Mouse (Mus musculus): ENCODE results near the gene Spin1. TPM values are rescaled to one million over a fixed set of nuclear protein-coding genes. Genes with fewer than 3 reads are reported as not detected.

Spin1 gene
- polyA plus RNA-seq, 1 experiment from 2014 or later: 103 TPM

GRCm38 (mm10) chr13:51089058-51089457 is 11.6 kb upstream of the Spin1 start:
- H3K4me3 ChIP-seq (ENCODE audit: low read depth, low read length): no peak overlapping the region
- no peak for DNase-seq (ENCODE audit: low spot score, missing footprints)
- ATAC-seq (ENCODE audit: low FRiP score): no peak
- no peak overlapping the region for H3K9ac ChIP-seq (ENCODE audit: low read length)
- no peaks in the 10 kb centered on the region for H3K9me3 ChIP-seq (ENCODE audit: control insufficient read depth, low read length)
- no peak overlapping the region for H3K4me2 ChIP-seq
- H3K4me1 ChIP-seq (ENCODE audit: control insufficient read depth, insufficient read depth, low read length): no peaks in the 10 kb centered on the region
- H3K27me3 ChIP-seq (ENCODE audit: control insufficient read depth, insufficient read depth, low read length): no peaks in the 10 kb centered on the region
- H3K36me3 ChIP-seq (ENCODE audit: control insufficient read depth, insufficient read depth, low read length): no peaks in the 10 kb centered on the region
- H3K27ac ChIP-seq (ENCODE audit: low read depth, low read length): no peak overlapping the region
- 82% methylated on average over 4 of the region's 4 CpGs for WGBS

GRCm38 (mm10) chr13:51090105-51090661 is 10.5 kb upstream of the Spin1 start:
- Histone ChIP-seq H3K4me3 (ENCODE audit: low read depth, low read length) (no peak overlapping the region), H3K9ac (ENCODE audit: low read length) (no peak overlapping the region), H3K36me3 (ENCODE audit: control insufficient read depth, insufficient read depth, low read length) (no peaks in the 10 kb centered on the region), H3K27me3 (ENCODE audit: control insufficient read depth, insufficient read depth, low read length) (no peaks in the 10 kb centered on the region), H3K27ac (ENCODE audit: low read depth, low read length) (no peak overlapping the region), H3K4me2 (no peak overlapping the region), H3K4me1 (ENCODE audit: control insufficient read depth, insufficient read depth, low read length) (no peaks in the 10 kb centered on the region), H3K9me3 (ENCODE audit: control insufficient read depth, low read length) (no peaks in the 10 kb centered on the region)
- ATAC-seq (ENCODE audit: low FRiP score) (no peak), DNase-seq (ENCODE audit: low spot score, missing footprints) (no peak)
- 83% methylated on average over 5 of the region's 5 CpGs for WGBS

GRCm38 (mm10) chr13:51093430-51093829 is 7.2 kb upstream of the Spin1 start:
- Histone ChIP-seq H3K27me3 (ENCODE audit: control insufficient read depth, insufficient read depth, low read length) (no peaks in the 10 kb centered on the region), H3K4me1 (ENCODE audit: control insufficient read depth, insufficient read depth, low read length) (no peaks in the 10 kb centered on the region), H3K27ac (ENCODE audit: low read depth, low read length) (no peak overlapping the region), H3K4me3 (ENCODE audit: low read depth, low read length) (no peak overlapping the region), H3K4me2 (no peak overlapping the region), H3K9ac (ENCODE audit: low read length) (no peak overlapping the region), H3K36me3 (ENCODE audit: control insufficient read depth, insufficient read depth, low read length) (no peaks in the 10 kb centered on the region), H3K9me3 (ENCODE audit: control insufficient read depth, low read length) (no peaks in the 10 kb centered on the region)
- no peak for ATAC-seq (ENCODE audit: low FRiP score)
- DNase-seq (ENCODE audit: low spot score, missing footprints): no peak
- WGBS: 91% methylated on average over 5 of the region's 5 CpGs

- Histone ChIP-seq H3K36me3 (ENCODE audit: control insufficient read depth, insufficient read depth, low read length) (no peaks in the 10 kb centered on the region), H3K27me3 (ENCODE audit: control insufficient read depth, insufficient read depth, low read length) (no peaks in the 10 kb centered on the region), H3K4me3 (ENCODE audit: low read depth, low read length) (no peak overlapping the region), H3K4me1 (ENCODE audit: control insufficient read depth, insufficient read depth, low read length) (peaks cover 5% of the 10 kb centered on the region; the same call in 1 of the 2 replicates), H3K9ac (ENCODE audit: low read length) (no peak overlapping the region), H3K9me3 (ENCODE audit: control insufficient read depth, low read length) (no peaks in the 10 kb centered on the region), H3K27ac (ENCODE audit: low read depth, low read length) (no peak overlapping the region), H3K4me2 (no peak overlapping the region)
- DNase-seq (ENCODE audit: low spot score, missing footprints): no peak
- 67% methylated on average over 16 of the region's 16 CpGs for WGBS
- no peak for ATAC-seq (ENCODE audit: low FRiP score)
Observed at GRCm38 (mm10) chr13:51094323-51095195, 6.1 kb upstream of the Spin1 start.

GRCm38 (mm10) chr13:51095196-51095715 is 5.4 kb upstream of the Spin1 start:
- 90% methylated on average over 7 of the region's 7 CpGs for WGBS
- ATAC-seq (ENCODE audit: low FRiP score): no peak
- DNase-seq (ENCODE audit: low spot score, missing footprints): no peak
- H3K4me1 ChIP-seq (ENCODE audit: control insufficient read depth, insufficient read depth, low read length): peaks cover 5% of the 10 kb centered on the region; the same call in 1 of the 2 replicates
- no peak overlapping the region for H3K4me3 ChIP-seq (ENCODE audit: low read depth, low read length)
- no peaks in the 10 kb centered on the region for H3K9me3 ChIP-seq (ENCODE audit: control insufficient read depth, low read length)
- no peak overlapping the region for H3K9ac ChIP-seq (ENCODE audit: low read length)
- no peaks in the 10 kb centered on the region for H3K36me3 ChIP-seq (ENCODE audit: control insufficient read depth, insufficient read depth, low read length)
- no peaks in the 10 kb centered on the region for H3K27me3 ChIP-seq (ENCODE audit: control insufficient read depth, insufficient read depth, low read length)
- no peak overlapping the region for H3K27ac ChIP-seq (ENCODE audit: low read depth, low read length)
- no peak overlapping the region for H3K4me2 ChIP-seq

- Histone ChIP-seq H3K4me3 (ENCODE audit: low read depth, low read length) (no peak overlapping the region), H3K27ac (ENCODE audit: low read depth, low read length) (no peak overlapping the region), H3K4me1 (ENCODE audit: control insufficient read depth, insufficient read depth, low read length) (peaks cover 5% of the 10 kb centered on the region; the same call in 1 of the 2 replicates), H3K4me2 (no peak overlapping the region), H3K9me3 (ENCODE audit: control insufficient read depth, low read length) (no peaks in the 10 kb centered on the region), H3K9ac (ENCODE audit: low read length) (no peak overlapping the region), H3K36me3 (ENCODE audit: control insufficient read depth, insufficient read depth, low read length) (no peaks in the 10 kb centered on the region), H3K27me3 (ENCODE audit: control insufficient read depth, insufficient read depth, low read length) (no peaks in the 10 kb centered on the region)
- ATAC-seq (ENCODE audit: low FRiP score) (no peak), DNase-seq (ENCODE audit: low spot score, missing footprints) (no peak)
- 87% methylated on average over 6 of the region's 6 CpGs for WGBS
Observed at GRCm38 (mm10) chr13:51096644-51097043, 4.0 kb upstream of the Spin1 start.

- Histone ChIP-seq H3K4me2 (peak overlapping the region; percentile 96), H3K9me3 (ENCODE audit: control insufficient read depth, low read length) (peaks cover 11% of the 10 kb centered on the region; the same call in 1 of the 2 replicates), H3K4me1 (ENCODE audit: control insufficient read depth, insufficient read depth, low read length) (peaks cover 5% of the 10 kb centered on the region; the same call in 1 of the 2 replicates), H3K27ac (ENCODE audit: low read depth, low read length) (no peak overlapping the region), H3K36me3 (ENCODE audit: control insufficient read depth, insufficient read depth, low read length) (peaks cover 3% of the 10 kb centered on the region; the same call in 1 of the 2 replicates), H3K9ac (ENCODE audit: low read length) (peak overlapping the region; percentile 96), H3K27me3 (ENCODE audit: control insufficient read depth, insufficient read depth, low read length) (no peaks in the 10 kb centered on the region), H3K4me3 (ENCODE audit: low read depth, low read length) (peak overlapping the region; percentile 87)
- ATAC-seq (ENCODE audit: low FRiP score) (0 out of 2 replicates have a peak, but pooled peaks have one; percentile 1), DNase-seq (ENCODE audit: low spot score, missing footprints) (peak; percentile 96)
- 7% methylated on average over 26 of the region's 26 CpGs for WGBS
Observed at GRCm38 (mm10) chr13:51099560-51100232, 984 bp upstream of the Spin1 start.

- H3K9me3 ChIP-seq (ENCODE audit: control insufficient read depth, low read length): peaks cover 11% of the 10 kb centered on the region; the same call in 1 of the 2 replicates
- WGBS: 4% methylated on average over 59 of the region's 89 CpGs
- DNase-seq (ENCODE audit: low spot score, missing footprints) (peak; percentile 95), ATAC-seq (ENCODE audit: low FRiP score) (peak; percentile 87)
- H3K27me3 ChIP-seq (ENCODE audit: control insufficient read depth, insufficient read depth, low read length): no peaks in the 10 kb centered on the region
- H3K36me3 ChIP-seq (ENCODE audit: control insufficient read depth, insufficient read depth, low read length): peaks cover 5% of the 10 kb centered on the region
- H3K9ac ChIP-seq (ENCODE audit: low read length): peak overlapping the region; percentile 96
- peak overlapping the region; percentile 82 for H3K27ac ChIP-seq (ENCODE audit: low read depth, low read length)
- H3K4me3 ChIP-seq (ENCODE audit: low read depth, low read length): peak overlapping the region; percentile 87
- H3K4me1 ChIP-seq (ENCODE audit: control insufficient read depth, insufficient read depth, low read length): peaks cover 5% of the 10 kb centered on the region; the same call in 1 of the 2 replicates
- H3K4me2 ChIP-seq: peak overlapping the region; percentile 96
Observed at GRCm38 (mm10) chr13:51101016-51101776, 516 bp downstream of the Spin1 start.
